Mouse (Mus musculus) sigmoid colon, adult 10 weeks (tissue): ENCODE results near the gene Fbxo31. TPM values are rescaled to one million over a fixed set of nuclear protein-coding genes. Genes with fewer than 3 reads are reported as not detected.

ENCODE experiments used
- polyA plus RNA-seq: library from polyadenylated mRNA; stranded (reverse); fragments of 350-450 nt; fragmentation: Illumina TruSeq; extraction: RNeasy Lipid Tissue Mini Kit (QIAGEN cat#74804); gene quantifications from one replicate; pipeline ENCODE4 v1.2.3, GENCODE M21; 2014; ENCODE audit warnings: low read depth, low replicate concordance

Fbxo31 gene
- polyA plus RNA-seq, result 4.9 TPM

DNA sequence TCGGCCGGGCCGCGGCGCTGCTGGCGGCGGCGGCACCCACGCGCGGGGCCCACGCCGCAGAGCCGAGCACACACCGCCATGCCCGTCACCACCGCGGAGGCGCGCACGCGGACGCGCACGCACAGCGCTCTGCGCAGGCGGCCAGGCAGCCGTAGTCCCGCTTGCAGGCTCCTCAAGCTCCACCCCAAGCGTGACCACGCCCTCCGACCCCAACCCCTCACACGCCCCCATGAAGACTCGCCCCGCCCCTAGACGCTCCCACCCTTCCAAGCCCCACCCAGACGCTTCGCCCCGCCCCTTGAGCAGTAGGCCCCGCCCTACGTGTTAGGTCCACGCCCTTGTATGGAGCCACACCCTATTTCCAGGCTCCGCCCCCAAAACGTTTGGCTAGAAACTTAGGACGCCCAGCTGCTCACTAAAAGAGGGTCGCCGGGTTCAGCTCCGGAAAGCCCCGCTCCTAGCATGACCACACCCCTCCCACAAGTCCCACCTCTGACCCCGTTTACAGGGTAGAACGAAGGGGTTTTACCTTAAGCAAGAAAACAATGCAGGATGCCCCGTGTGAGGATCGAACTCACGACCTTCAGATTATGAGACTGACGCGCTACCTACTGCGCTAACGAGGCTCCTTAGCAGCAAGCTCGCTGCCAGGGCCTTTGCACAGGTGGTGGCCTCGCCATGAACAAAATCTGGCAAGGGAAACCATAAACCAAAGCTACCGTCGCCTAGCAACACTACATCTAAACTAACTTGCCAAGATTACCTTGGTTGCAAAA, at the start of gene Fbxo31:
TSS of gene Fbxo31 (minus strand) at position 131 of the 776 bp plus-strand sequence.

DNA sequence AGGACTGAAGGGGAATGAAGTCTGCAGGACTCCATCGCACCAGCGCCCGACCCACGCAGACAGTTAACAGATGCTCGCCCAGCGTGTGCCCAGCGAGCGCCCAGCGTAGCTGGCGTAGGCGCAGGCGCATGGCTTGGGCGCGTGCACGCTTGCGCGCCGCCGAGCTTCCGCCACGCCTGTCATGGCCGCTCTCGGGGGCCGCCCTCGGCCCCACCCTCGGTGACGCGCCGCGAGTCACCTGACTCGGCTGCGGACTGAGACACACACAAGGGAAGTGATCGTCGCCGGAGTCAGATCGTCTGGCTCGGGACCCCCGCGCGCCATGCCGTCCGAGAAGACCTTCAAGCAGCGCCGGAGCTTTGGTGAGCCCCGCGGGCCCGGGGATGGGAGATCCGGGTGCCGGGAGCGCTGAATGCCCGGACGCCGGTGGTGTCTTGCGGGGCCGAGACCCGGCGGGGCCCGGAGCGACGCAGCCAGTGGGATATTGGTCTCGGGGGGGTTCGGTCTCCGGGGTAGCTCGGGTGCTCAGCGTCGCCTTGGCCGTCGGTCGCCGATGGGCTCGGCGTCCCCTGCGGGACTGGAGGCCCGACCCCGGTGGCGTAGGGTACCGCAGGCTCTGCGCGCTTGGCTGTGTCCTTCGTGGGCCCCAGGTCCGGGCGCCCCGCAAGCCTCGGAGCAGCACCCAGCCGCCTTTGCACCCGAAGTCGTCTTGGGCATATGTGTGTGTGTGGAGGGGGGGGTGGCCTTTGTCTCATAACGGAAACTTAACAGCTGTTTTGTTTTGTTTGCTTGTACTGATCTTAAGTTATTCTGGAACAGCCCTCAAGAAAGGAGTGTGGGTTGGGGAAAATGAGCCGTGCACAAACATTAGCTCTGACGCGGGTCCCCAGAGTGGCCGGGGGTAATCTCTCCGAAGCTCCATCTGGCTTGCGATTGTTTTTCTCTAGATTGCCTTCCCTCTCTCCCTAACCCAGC, 11.9 kb upstream of the Fbxo31 start, which contains the start of gene Map1lc3b:
TSS of gene Map1lc3b (plus strand) at position 159 of the 975 bp plus-strand sequence.

DNA sequence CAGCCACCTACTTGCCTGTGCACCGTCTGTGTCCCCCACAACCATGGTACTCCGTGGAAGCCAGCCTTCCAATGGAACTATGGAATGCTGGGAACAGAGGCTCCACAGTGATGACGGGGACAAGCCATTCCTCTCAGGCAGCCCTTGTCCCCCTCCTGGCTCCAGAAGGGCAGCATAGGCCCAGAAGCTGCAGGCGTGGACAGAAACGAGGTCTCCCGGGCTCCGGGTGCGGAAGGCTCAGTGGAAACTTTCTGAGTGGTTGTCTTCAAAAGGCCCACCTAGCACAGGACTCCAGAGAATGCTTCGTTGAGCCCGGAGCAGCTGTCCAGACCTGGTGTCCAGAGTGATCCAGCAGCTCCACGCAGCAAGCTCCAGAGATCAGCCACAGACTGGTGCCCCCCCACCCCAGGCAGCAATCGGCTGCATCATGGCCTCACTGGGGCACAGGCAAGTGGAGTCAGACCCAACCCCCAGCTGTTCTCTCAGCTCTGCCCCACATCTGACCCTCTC, 34.3 kb downstream of the Fbxo31 start, which contains the start of gene 1700018B08Rik:
TSS of gene 1700018B08Rik (minus strand) at position 45 of the 510 bp plus-strand sequence.

Other genes with a start within 250 kb of the Fbxo31 start
- not detected for gene 1700018B08Rik, start 34.5 kb downstream of the Fbxo31 start, polyA plus RNA-seq
- gene Map1lc3b, start 11.6 kb upstream of the Fbxo31 start, polyA plus RNA-seq, result 43.5 TPM
- gene Zcchc14, start 74.1 kb upstream of the Fbxo31 start, polyA plus RNA-seq, result 22.1 TPM
- gene Jph3, start 150.8 kb upstream of the Fbxo31 start, polyA plus RNA-seq, result not detected